Mouse (Mus musculus) stomach, postnatal 0 days (tissue): ENCODE data around the gene Klk11. TPM values are rescaled to one million over a fixed set of nuclear protein-coding genes. Genes with fewer than 3 reads are reported as not detected.
A peak's percentile ranks its signal among the peaks of the same experiment; 100 is the strongest.

Experiments used
- ATAC-seq: fragments of 200-750 bp; cut with Nextera tagmentation; 2 replicates; pipeline ENCODE4 v1.8.0; 2017; ENCODE audit not compliant: low FRiP score, low TSS enrichment
- DNase-seq: peaks from one replicate; pipeline ENCODE4 v3.0.0-alpha.2; 2016; ENCODE audit warnings: low spot score
- H3K27ac ChIP-seq: fragments of 300-500 bp; sonication (generic); replicated peaks from 2 replicates; pipeline ENCODE4 v1.5.1; 2014; ENCODE audit warnings: mild to moderate bottlenecking, control low read depth
- H3K27me3 ChIP-seq: fragments of 300-500 bp; sonication (generic); 2 replicates; pipeline ENCODE4 v1.6.1; 2014; ENCODE audit warnings: low read length; ENCODE audit not compliant: control insufficient read depth, insufficient read depth
- H3K36me3 ChIP-seq: fragments of 300-500 bp; sonication (generic); 2 replicates; pipeline ENCODE4 v1.6.1; 2014; ENCODE audit warnings: low read length, mixed read lengths; ENCODE audit not compliant: control insufficient read depth, insufficient read depth
- H3K4me1 ChIP-seq: fragments of 300-500 bp; sonication (generic); replicated peaks from 2 replicates; pipeline ENCODE4 v1.6.1; 2014; ENCODE audit warnings: antibody characterized with exemption; ENCODE audit not compliant: control insufficient read depth, insufficient read depth
- H3K4me2 ChIP-seq: fragments of 300-500 bp; sonication (generic); replicated peaks from 2 replicates; pipeline ENCODE4 v1.6.1; 2014; ENCODE audit warnings: low read depth, mild to moderate bottlenecking, control low read depth, moderate library complexity
- H3K4me3 ChIP-seq: fragments of 300-500 bp; sonication (generic); 2 replicates; pipeline ENCODE4 v1.5.1; 2014; ENCODE audit warnings: low read depth, low read length, control low read depth
- H3K9ac ChIP-seq: fragments of 300-500 bp; sonication (generic); 2 replicates; pipeline ENCODE4 v1.6.1; 2014; ENCODE audit warnings: mild to moderate bottlenecking, low read length, control low read depth, mixed read lengths
- H3K9me3 ChIP-seq: fragments of 300-500 bp; sonication (generic); 2 replicates; pipeline ENCODE4 v1.6.1; 2016; ENCODE audit warnings: low read length; ENCODE audit not compliant: control insufficient read depth
- CTCF ChIP-seq: IDR thresholded peaks from 2 replicates; pipeline ENCODE4 v1.5.1; 2016; ENCODE audit warnings: antibody characterized with exemption, low read depth, mild to moderate bottlenecking, moderate library complexity
- EP300 ChIP-seq: optimal IDR thresholded peaks from 2 replicates; pipeline ENCODE3; 2016; ENCODE audit warnings: antibody characterized with exemption
- WGBS: fragments of 180-500 bp; shearing (Covaris S2); extraction: QIAGEN DNeasy Blood & Tissue Kit; methylation state at CpG from one replicate; pipeline ENCODE4 v1.1.7; 2014; 5-methylcytosine and 5-hydroxymethylcytosine counted together
- polyA plus RNA-seq: library from polyadenylated mRNA; unstranded; fragments of >200 nt; fragmentation: Nextera tagmentation; extraction: Ambion mirVana; gene quantifications from 2 replicates; pipeline ENCODE4 v1.2.1, GENCODE M21; 2015

Klk11 gene
- polyA plus RNA-seq: 52.3 and 54.6 TPM in 2 replicates

DNA sequence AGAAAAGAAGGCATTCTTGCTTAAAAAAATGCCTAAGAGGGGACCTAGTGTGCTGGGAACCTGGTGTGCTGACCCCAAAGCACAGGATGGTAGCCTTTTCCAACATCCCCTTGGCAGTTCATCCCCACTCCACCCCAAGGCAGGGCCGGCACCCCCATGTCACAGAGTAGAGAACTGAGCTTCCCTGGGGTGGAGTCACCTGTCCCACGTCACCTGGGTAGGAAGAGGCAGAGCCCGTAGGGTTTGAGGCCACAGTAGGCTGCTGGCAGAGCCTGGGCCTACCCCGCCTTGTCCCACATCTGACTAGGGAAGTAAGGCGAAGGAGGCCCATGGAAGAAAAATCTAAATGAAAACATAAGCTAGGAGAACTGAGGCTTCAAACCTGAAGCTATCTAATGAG, at the start of gene Klk11:
Klk11 (plus strand) TSS at position 241 of the 400 bp plus-strand sequence.
- Histone ChIP-seq H3K27me3 (no peaks in the 10 kb centered on the region), H3K4me2 (0 out of 2 replicates have a peak within 1 kb of the TSS, but pooled peaks have one; percentile 14), H3K27ac (peak within 1 kb of the TSS; percentile 83), H3K4me1 (no peaks in the 10 kb centered on the region), H3K4me3 (peak within 1 kb of the TSS; percentile 4; the same call in 1 of the 2 replicates), H3K9me3 (no peaks in the 10 kb centered on the region), H3K36me3 (no peaks in the 10 kb centered on the region), H3K9ac (peak within 1 kb of the TSS; percentile 45; the same call in 1 of the 2 replicates)
- peak; percentile 10 for DNase-seq
- ATAC-seq: 0 out of 2 replicates have a peak, but pooled peaks have one; percentile 35
- WGBS: 62% methylated on average over 5 of the region's 5 CpGs
- TF ChIP-seq EP300: no peak
- TF ChIP-seq CTCF: no peak

- Histone ChIP-seq H3K27me3 (no peaks in the 10 kb centered on the region), H3K4me3 (no peak overlapping the region), H3K4me1 (no peaks in the 10 kb centered on the region), H3K4me2 (no peak overlapping the region), H3K36me3 (no peaks in the 10 kb centered on the region), H3K27ac (peak overlapping the region; percentile 13; the same call in 1 of the 2 replicates), H3K9me3 (no peaks in the 10 kb centered on the region), H3K9ac (no peak overlapping the region)
- TF ChIP-seq EP300 (no peak), CTCF (no peak)
- WGBS: 50% methylated on average over 1 of the region's 1 CpGs
- ATAC-seq (no peak), DNase-seq (no peak)
These were observed 26.6 kb upstream of the Klk11 start for GRCm38 (mm10) chr7:43747788-43748187.

- no peak for DNase-seq
- no peaks in the 10 kb centered on the region for H3K9me3 ChIP-seq
- no peaks in the 10 kb centered on the region for H3K4me1 ChIP-seq
- no peak for TF ChIP-seq CTCF
- TF ChIP-seq EP300: no peak
- H3K27me3 ChIP-seq: no peaks in the 10 kb centered on the region
- ATAC-seq: no peak
- H3K4me3 ChIP-seq: no peak overlapping the region
- 65% methylated on average over 2 of the region's 2 CpGs for WGBS
- H3K4me2 ChIP-seq: no peak overlapping the region
- H3K27ac ChIP-seq: no peak overlapping the region
- no peak overlapping the region for H3K9ac ChIP-seq
- no peaks in the 10 kb centered on the region for H3K36me3 ChIP-seq
These were observed 21.6 kb upstream of the Klk11 start for GRCm38 (mm10) chr7:43752806-43753205.

GRCm38 (mm10) chr7:43766484-43766883, 7.9 kb upstream of the Klk11 start:
- Histone ChIP-seq H3K27ac (no peak overlapping the region), H3K27me3 (no peaks in the 10 kb centered on the region), H3K4me2 (no peak overlapping the region), H3K4me3 (no peak overlapping the region), H3K9ac (no peak overlapping the region), H3K9me3 (no peaks in the 10 kb centered on the region), H3K36me3 (no peaks in the 10 kb centered on the region), H3K4me1 (no peaks in the 10 kb centered on the region)
- 34% methylated on average over 8 of the region's 8 CpGs for WGBS
- ATAC-seq: no peak
- no peak for DNase-seq
- TF ChIP-seq EP300 (no peak), CTCF (no peak)

- TF ChIP-seq CTCF: no peak
- TF ChIP-seq EP300: no peak
- DNase-seq (no peak), ATAC-seq (no peak)
- Histone ChIP-seq H3K27me3 (no peaks in the 10 kb centered on the region), H3K4me1 (no peaks in the 10 kb centered on the region), H3K4me3 (no peak within 1 kb of the TSS), H3K9ac (no peak within 1 kb of the TSS), H3K4me2 (no peak within 1 kb of the TSS), H3K27ac (no peak within 1 kb of the TSS), H3K36me3 (no peaks in the 10 kb centered on the region), H3K9me3 (no peaks in the 10 kb centered on the region)
- 62% methylated on average over 4 of the region's 4 CpGs for WGBS
These were observed 5.8 kb upstream of the Klk11 start, which contains the start of gene Klk12 for GRCm38 (mm10) chr7:43768597-43768996. Gene Klk12, plus strand, starts transcription at chr7:43768897.

DNA sequence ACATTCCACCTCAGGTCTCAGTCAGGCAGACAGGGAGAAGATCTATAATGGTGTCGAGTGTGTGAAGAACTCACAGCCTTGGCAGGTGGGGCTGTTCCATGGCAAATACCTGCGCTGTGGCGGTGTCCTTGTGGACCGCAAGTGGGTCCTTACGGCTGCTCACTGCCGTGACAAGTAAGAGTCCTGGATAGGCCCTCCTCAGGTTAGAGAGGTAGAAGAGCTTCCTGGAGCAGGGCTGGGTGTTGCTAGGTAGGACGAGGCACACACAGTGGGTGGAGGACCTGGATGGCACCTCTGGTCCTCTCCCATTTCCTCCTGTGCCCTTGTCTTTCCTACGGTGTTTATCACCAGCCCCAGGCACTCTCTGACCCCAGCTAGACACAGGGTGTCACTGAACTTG, 4.8 kb upstream of the Klk11 start:
- DNase-seq: peak; percentile 8
- 85% methylated on average over 8 of the region's 8 CpGs for WGBS
- Histone ChIP-seq H3K27ac (no peak overlapping the region), H3K4me1 (no peaks in the 10 kb centered on the region), H3K9me3 (no peaks in the 10 kb centered on the region), H3K4me2 (no peak overlapping the region), H3K36me3 (no peaks in the 10 kb centered on the region), H3K27me3 (no peaks in the 10 kb centered on the region), H3K9ac (no peak overlapping the region), H3K4me3 (no peak overlapping the region)
- no peak for ATAC-seq
- no peak for TF ChIP-seq EP300
- TF ChIP-seq CTCF: no peak
